In genomic region chr5:100121170-100121569, GRCm38 (mm10) we compare ENCODE assay signal across 10 mouse cellular contexts. TPM values are rescaled to one million over a fixed set of nuclear protein-coding genes. Genes with fewer than 3 reads are reported as not detected.
DNase-seq lines count a peak whose midpoint lies in the region; ATAC-seq and TF ChIP-seq lines count a peak whose summit lies in the region.
"Had no signal": no experiment of that assay in that cellular context is flagged by ENCODE, and none has a peak within 500 bp of the region (broad histone marks: within the 10 kb centered on the region; RNA-seq: fewer than 3 reads in every experiment).

No protein-coding gene starts in this region.

- no peak overlapping the region for H3K9ac ChIP-seq in heart, postnatal 0 days (replicated peaks; ENCODE audit: low read depth, low read length)
- H3K9ac ChIP-seq in embryonic facial prominence, embryonic 15.5 days, result no peak overlapping the region
- peak overlapping the region; percentile 49 for H3K9ac ChIP-seq in hindbrain, embryonic 16.5 days (ENCODE audit: low read depth, low read length)
- H3K9ac ChIP-seq in midbrain, postnatal 0 days (replicated peaks; ENCODE audit: low read length, poor library complexity, severe bottlenecking), result peak overlapping the region; percentile 44; the same call in 1 of the 2 replicates

- no peaks in the 10 kb centered on the region for H3K9me3 ChIP-seq in heart, postnatal 0 days (replicated peaks; ENCODE audit: control insufficient read depth, low read length)
- H3K9me3 ChIP-seq in embryonic facial prominence, embryonic 15.5 days (replicated peaks), result no peaks in the 10 kb centered on the region
- H3K9me3 ChIP-seq in hindbrain, embryonic 16.5 days (ENCODE audit: control insufficient read depth, low read length), result no peaks in the 10 kb centered on the region
- H3K9me3 ChIP-seq in midbrain, postnatal 0 days (ENCODE audit: low read length), result no peaks in the 10 kb centered on the region

- 49% methylated on average over 7 of the region's 7 CpGs for WGBS in heart, postnatal 0 days
- WGBS in embryonic facial prominence, embryonic 15.5 days, result 29% methylated on average over 7 of the region's 7 CpGs
- 45% methylated on average over 7 of the region's 7 CpGs for WGBS in hindbrain, embryonic 16.5 days
- WGBS in midbrain, postnatal 0 days, result 31% methylated on average over 7 of the region's 7 CpGs

- no peak for DNase-seq in heart, postnatal 0 days (ENCODE audit: low spot score)
- DNase-seq in heart, adult 9 months (ENCODE audit: low spot score in 2 of 2), result no peak
- DNase-seq in midbrain, postnatal 0 days (ENCODE audit: low spot score), result no peak
- DNase-seq in left cerebral cortex, adult 9 months (ENCODE audit: low spot score in 2 of 2), result no peak
- DNase-seq in left cerebral cortex, adult 8-10 months (ENCODE audit: low spot score in 2 of 2), result no peak
- DNase-seq: gastrocnemius, postnatal 36 days had no signal

- no peak for TF ChIP-seq EP300 in heart, postnatal 0 days (IDR thresholded peaks at IDR 0.05; ENCODE audit: low read depth)

- no peaks in the 10 kb centered on the region for H3K36me3 ChIP-seq in heart, postnatal 0 days (replicated peaks; ENCODE audit: control insufficient read depth, insufficient read depth, low read length)
- H3K36me3 ChIP-seq in embryonic facial prominence, embryonic 15.5 days, result no peaks in the 10 kb centered on the region
- no peaks in the 10 kb centered on the region for H3K36me3 ChIP-seq in hindbrain, embryonic 16.5 days (ENCODE audit: control insufficient read depth, insufficient read depth, low read length)
- H3K36me3 ChIP-seq in midbrain, postnatal 0 days (ENCODE audit: insufficient read depth, low read length), result no peaks in the 10 kb centered on the region

- 0 out of 2 replicates have a peak overlapping the region, but pooled peaks have one; percentile 8 for H3K4me3 ChIP-seq in heart, postnatal 0 days (ENCODE audit: low read depth, low read length)
- H3K4me3 ChIP-seq in embryonic facial prominence, embryonic 15.5 days (replicated peaks), result peak overlapping the region; percentile 14
- H3K4me3 ChIP-seq in hindbrain, embryonic 16.5 days (ENCODE audit: low read length), result no peak overlapping the region
- no peak overlapping the region; the same call in 1 of the 2 replicates for H3K4me3 ChIP-seq in midbrain, postnatal 0 days (ENCODE audit: low read depth, low read length)

- H3K4me1 ChIP-seq in heart, postnatal 0 days (ENCODE audit: control insufficient read depth, insufficient read depth), result no peaks in the 10 kb centered on the region
- peaks cover 7% of the 10 kb centered on the region; the same call in 1 of the 2 replicates for H3K4me1 ChIP-seq in embryonic facial prominence, embryonic 15.5 days
- peaks cover 9% of the 10 kb centered on the region for H3K4me1 ChIP-seq in hindbrain, embryonic 16.5 days (ENCODE audit: control insufficient read depth, insufficient read depth, low read depth, low read length)
- H3K4me1 ChIP-seq in midbrain, postnatal 0 days (ENCODE audit: insufficient read depth, low read length), result peaks cover 6% of the 10 kb centered on the region

- TF ChIP-seq CTCF in heart, postnatal 0 days (IDR thresholded peaks at IDR 0.05; ENCODE audit: low read depth), result no peak
- TF ChIP-seq CTCF in midbrain, postnatal 0 days (IDR thresholded peaks at IDR 0.05), result no peak

- ATAC-seq in heart, postnatal 0 days (ENCODE audit: insufficient read depth, low read depth), result no peak
- ATAC-seq in embryonic facial prominence, embryonic 15.5 days (ENCODE audit: insufficient number of reproducible peaks, low FRiP score, low TSS enrichment, low read depth), result no peak
- no peak for ATAC-seq in hindbrain, embryonic 16.5 days
- no peak for ATAC-seq in midbrain, postnatal 0 days (ENCODE audit: low FRiP score)
- ATAC-seq in inflammation-experienced regulatory T-cells, adult 6 months, result no peak
- ATAC-seq: CD4-positive, CD25-positive, alpha-beta regulatory T cell, adult 4 months had no signal

- H3K27ac ChIP-seq in heart, postnatal 0 days (ENCODE audit: low read depth), result no peak overlapping the region
- H3K27ac ChIP-seq in embryonic facial prominence, embryonic 15.5 days (replicated peaks), result 0 out of 2 replicates have a peak overlapping the region, but pooled peaks have one; percentile 17
- 0 out of 2 replicates have a peak overlapping the region, but pooled peaks have one; percentile 12 for H3K27ac ChIP-seq in hindbrain, embryonic 16.5 days (ENCODE audit: low read depth, low read length)
- H3K27ac ChIP-seq in midbrain, postnatal 0 days (ENCODE audit: low read depth, low read length), result no peak overlapping the region

- H3K27me3 ChIP-seq in heart, postnatal 0 days (ENCODE audit: control insufficient read depth, insufficient read depth, low read length), result 0 out of 2 replicates have a peak, but pooled peaks cover 19% of the 10 kb centered on the region
- H3K27me3 ChIP-seq in embryonic facial prominence, embryonic 15.5 days, result peaks cover 13% of the 10 kb centered on the region
- H3K27me3 ChIP-seq in hindbrain, embryonic 16.5 days (replicated peaks; ENCODE audit: control insufficient read depth, insufficient read depth, low read length), result no peaks in the 10 kb centered on the region
- H3K27me3 ChIP-seq in midbrain, postnatal 0 days (ENCODE audit: insufficient read depth, low read length), result no peaks in the 10 kb centered on the region

- H3K4me2 ChIP-seq in heart, postnatal 0 days (ENCODE audit: low read depth, low read length), result peak overlapping the region; percentile 19; the same call in 1 of the 2 replicates
- H3K4me2 ChIP-seq in embryonic facial prominence, embryonic 15.5 days (replicated peaks), result peak overlapping the region; percentile 31
- H3K4me2 ChIP-seq in hindbrain, embryonic 16.5 days (ENCODE audit: low read length), result peak overlapping the region; percentile 48
- peak overlapping the region; percentile 44 for H3K4me2 ChIP-seq in midbrain, postnatal 0 days (ENCODE audit: low read depth, low read length, poor library complexity, severe bottlenecking)

RNA-seq across cellular contexts. Expression of gene Tmem150c, which starts 38.4 kb away (rescaled TPM):
- 0.27 and 0.31 TPM in 2 replicates for total RNA-seq in heart, postnatal 0 days (2014; rRNA removed; ENCODE audit: low replicate concordance)
- 0.44 and 0.98 TPM in 2 replicates for polyA plus RNA-seq in heart, postnatal 0 days (2015; fragmentation: Nextera tagmentation; extraction: Ambion mirVana)
- polyA plus RNA-seq in embryonic facial prominence, embryonic 15.5 days (2015; fragmentation: Nextera tagmentation; extraction: Ambion mirVana), result 6.2 and 6.4 TPM in 2 replicates
- 37.1 and 37.2 TPM in 2 replicates for polyA plus RNA-seq in hindbrain, embryonic 16.5 days (2015; fragmentation: Nextera tagmentation; extraction: Ambion mirVana)
- 63.7 and 83.0 TPM in 2 replicates for total RNA-seq in midbrain, postnatal 0 days (2014; rRNA removed)
- 42.9 and 49.1 TPM in 2 replicates for polyA plus RNA-seq in midbrain, postnatal 0 days (2015; fragmentation: Nextera tagmentation; extraction: Ambion mirVana)
- 10 to 100 TPM; 37.1 to 49.5 (median 40.4) TPM for total RNA-seq in left cerebral cortex, adult 8-10 months (2022)
- not detected for polyA plus RNA-seq in inflammation-experienced regulatory T-cells, adult 6 months (2017; shearing (Covaris generic))
- polyA plus RNA-seq: CD4-positive, CD25-positive, alpha-beta regulatory T cell, adult 4 months had no signal

Comparison
In these comparisons a context has a peak if more than half of its experiments do, and no peak if none do; other contexts are left out.
1. H3K27ac ChIP-seq: peak in embryonic facial prominence, embryonic 15.5 days (single experiment) and hindbrain, embryonic 16.5 days (single experiment); none in heart, postnatal 0 days (single experiment) and midbrain, postnatal 0 days (single experiment).
2. H3K4me3 ChIP-seq: peak in heart, postnatal 0 days (single experiment) and embryonic facial prominence, embryonic 15.5 days (single experiment); none in hindbrain, embryonic 16.5 days (single experiment) and midbrain, postnatal 0 days (single experiment).
3. H3K9ac ChIP-seq: peak in hindbrain, embryonic 16.5 days (single experiment) and midbrain, postnatal 0 days (single experiment); none in heart, postnatal 0 days (single experiment) and embryonic facial prominence, embryonic 15.5 days (single experiment).
4. Peak in every context shown above with its lines, with median percentiles within 50 percentile points of each other: H3K4me2 ChIP-seq.